Mouse (Mus musculus): ENCODE results near the gene Elovl3. TPM values are rescaled to one million over a fixed set of nuclear protein-coding genes. Genes with fewer than 3 reads are reported as not detected.
"Not testable (repeated sequence)": the region's sequence is repeated elsewhere in the genome, so short reads cannot be mapped to it uniquely, and the experiment has no call there.

Gene Elovl3
- polyA plus RNA-seq, 1 experiment = not detected

DNA sequence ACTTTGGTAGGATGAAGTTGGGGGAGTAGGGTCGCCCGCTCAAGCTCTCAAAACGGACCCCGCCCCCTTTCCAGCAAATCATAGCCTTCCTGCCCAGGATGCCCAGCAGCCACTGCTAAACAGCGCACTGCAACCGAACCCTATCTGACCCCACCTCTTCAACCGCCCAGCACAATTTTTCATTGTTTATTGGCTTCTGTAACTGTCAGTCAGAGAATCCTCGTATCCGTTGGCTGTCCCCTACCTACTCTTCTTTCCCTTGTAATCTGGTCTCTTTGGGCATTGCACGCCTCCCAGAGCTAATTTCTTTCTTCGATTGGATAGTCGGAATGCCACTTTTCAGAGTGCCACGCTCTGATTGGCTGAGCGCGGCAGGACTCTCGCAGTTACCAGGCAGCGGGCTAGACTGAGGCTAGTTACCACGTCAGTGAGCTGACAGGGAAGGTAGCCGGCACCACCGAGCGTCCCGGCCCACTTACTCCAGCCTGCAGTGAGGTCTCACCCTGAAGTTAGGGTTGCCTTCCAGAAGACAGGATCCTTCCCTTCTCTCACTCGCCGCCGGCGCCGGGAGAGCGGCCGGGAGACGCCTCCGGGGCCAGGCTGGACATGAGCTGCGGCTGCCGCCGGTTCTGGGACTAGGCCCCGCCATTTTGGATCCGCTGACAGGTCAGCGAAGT lies 20.6 kb downstream of the Elovl3 start, which contains the start of gene Gbf1:
Gene Gbf1 (plus strand): TSS at position 383 of the 677 bp plus-strand sequence.
- Histone ChIP-seq H3K4me1 (ENCODE audit: control insufficient read depth, insufficient read depth, low read length) (peaks cover 6% of the 10 kb centered on the region; the same call in 1 of the 2 replicates), H3K27ac (ENCODE audit: insufficient read depth, low read length) (no peak within 1 kb of the TSS), H3K4me3 (ENCODE audit: insufficient read depth, low read length) (peak within 1 kb of the TSS; percentile 96)
- TF ChIP-seq CTCF (IDR thresholded peaks at IDR 0.05; ENCODE audit: borderline replicate concordance, insufficient read depth, low read length) = no peak
- TF ChIP-seq POLR2A (IDR thresholded peaks at IDR 0.05; ENCODE audit: low read depth, low read length) = peak; percentile 91

DNA sequence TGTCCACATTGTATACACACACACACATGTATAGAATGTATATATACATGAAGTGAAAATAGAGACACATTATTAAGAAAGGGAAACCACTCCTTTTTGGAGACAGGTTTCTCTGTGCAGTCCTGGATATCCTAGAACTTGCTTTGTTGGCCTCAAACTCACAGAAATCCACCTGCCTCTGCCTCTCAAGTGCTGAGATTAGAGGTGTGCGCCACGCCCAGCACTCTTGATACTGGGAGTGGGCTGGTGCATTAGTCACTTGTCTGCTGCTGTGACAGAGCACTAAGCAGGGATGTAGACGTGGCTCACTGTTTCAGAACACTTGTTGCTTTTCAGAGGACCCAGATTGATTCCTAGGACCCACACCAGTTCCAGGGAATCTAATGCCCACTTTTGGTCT lies 34.3 kb downstream of the Elovl3 start:
- TF ChIP-seq CTCF (IDR thresholded peaks at IDR 0.05; ENCODE audit: borderline replicate concordance, insufficient read depth, low read length) (no peak), POLR2A (IDR thresholded peaks at IDR 0.05; ENCODE audit: low read depth, low read length) (no peak)
- no peaks in the 10 kb centered on the region for H3K4me1 ChIP-seq (ENCODE audit: control insufficient read depth, insufficient read depth, low read length)

DNA sequence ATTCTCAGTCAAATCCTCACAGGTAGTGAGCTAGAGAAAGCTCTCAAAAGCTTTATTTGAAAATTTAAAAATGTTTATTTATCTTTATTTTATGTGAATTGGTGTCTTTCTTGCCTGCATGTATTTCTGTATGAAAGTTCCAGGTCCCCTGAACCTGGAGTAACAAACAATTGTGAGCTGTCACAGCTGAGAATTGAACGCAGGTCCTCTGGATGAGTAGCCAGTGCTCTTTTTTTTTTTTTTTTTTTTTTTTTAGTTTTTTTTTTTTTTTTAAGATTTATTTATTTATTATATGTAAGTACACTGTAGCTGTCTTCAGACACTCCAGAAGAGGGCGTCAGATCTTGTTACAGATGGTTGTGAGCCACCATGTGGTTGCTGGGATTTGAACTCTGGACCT lies 35.5 kb downstream of the Elovl3 start:
- not testable (repeated sequence) for H3K27ac ChIP-seq (ENCODE audit: insufficient read depth, low read length); H3K4me1 ChIP-seq (ENCODE audit: control insufficient read depth, insufficient read depth, low read length); H3K4me3 ChIP-seq (ENCODE audit: insufficient read depth, low read length)

More for the DNA sequence above, 34.3 kb downstream of the Elovl3 start:
- Histone ChIP-seq H3K4me3 (ENCODE audit: insufficient read depth, low read length) (no peak overlapping the region), H3K27ac (ENCODE audit: insufficient read depth, low read length) (no peak overlapping the region)

DNA sequence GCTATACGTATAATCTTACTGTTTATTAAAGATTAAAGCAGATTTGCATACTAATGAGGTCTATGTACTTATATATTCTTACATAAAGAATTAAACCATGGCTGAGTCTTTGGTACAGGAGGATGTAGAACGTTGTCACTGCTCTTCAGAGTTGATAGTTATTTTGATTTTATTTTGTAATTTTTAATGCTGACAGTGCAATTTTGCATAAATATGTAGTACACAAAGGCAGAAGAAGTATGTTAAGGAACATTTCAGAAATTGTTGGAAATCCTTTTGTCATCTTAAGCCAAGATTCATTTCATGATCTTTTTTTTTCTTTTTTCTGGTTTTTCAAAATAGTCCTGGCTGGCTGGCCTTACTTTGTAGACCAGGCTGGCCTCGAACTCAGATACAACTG lies 37.7 kb downstream of the Elovl3 start:
- no peak for TF ChIP-seq CTCF (IDR thresholded peaks at IDR 0.05; ENCODE audit: borderline replicate concordance, insufficient read depth, low read length)
- Histone ChIP-seq H3K4me1 (ENCODE audit: control insufficient read depth, insufficient read depth, low read length) (peaks cover 5% of the 10 kb centered on the region), H3K27ac (ENCODE audit: insufficient read depth, low read length) (no peak overlapping the region), H3K4me3 (ENCODE audit: insufficient read depth, low read length) (no peak overlapping the region)

DNA sequence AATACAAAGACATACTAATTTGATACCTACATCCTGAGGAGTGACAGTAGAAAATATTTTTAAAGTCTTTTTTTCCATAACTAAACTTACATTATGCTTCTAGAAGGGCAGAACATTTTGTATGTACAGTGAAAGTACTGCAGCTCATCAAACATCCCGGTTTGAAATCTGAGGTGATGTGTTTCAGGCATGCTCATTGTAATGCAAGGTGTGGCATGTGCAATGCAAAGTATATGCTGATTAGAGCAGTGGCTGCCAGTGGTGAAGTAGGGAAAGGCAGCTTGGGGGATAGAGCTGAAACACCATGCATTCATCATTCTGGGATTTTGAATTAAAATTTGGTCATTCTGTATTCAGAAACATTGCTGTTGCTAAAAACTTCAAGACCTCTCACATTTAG lies 38.2 kb downstream of the Elovl3 start:
- Histone ChIP-seq H3K4me3 (ENCODE audit: insufficient read depth, low read length) (no peak overlapping the region), H3K4me1 (ENCODE audit: control insufficient read depth, insufficient read depth, low read length) (peaks cover 5% of the 10 kb centered on the region), H3K27ac (ENCODE audit: insufficient read depth, low read length) (no peak overlapping the region)
- TF ChIP-seq POLR2A (IDR thresholded peaks at IDR 0.05; ENCODE audit: low read depth, low read length) (no peak), CTCF (IDR thresholded peaks at IDR 0.05; ENCODE audit: borderline replicate concordance, insufficient read depth, low read length) (no peak)

DNA sequence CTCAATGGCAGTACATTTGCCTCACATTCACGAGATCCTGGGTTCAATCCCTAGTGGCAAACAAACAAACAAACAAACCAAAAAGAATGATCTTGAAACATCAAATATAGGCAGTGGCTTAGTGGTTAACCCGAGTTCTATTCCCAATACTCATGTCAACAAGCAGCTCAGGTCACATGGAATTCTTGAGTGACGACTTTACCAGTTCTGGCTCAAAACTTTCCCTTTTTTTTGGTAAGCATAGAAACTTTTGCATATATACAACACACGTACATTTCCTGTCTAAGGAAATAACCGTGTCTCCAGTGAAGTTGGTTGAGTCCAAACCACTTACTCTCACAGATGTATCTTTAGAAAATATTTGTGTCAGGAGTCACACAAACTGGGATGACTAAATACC lies 40.8 kb downstream of the Elovl3 start:
- TF ChIP-seq POLR2A (IDR thresholded peaks at IDR 0.05; ENCODE audit: low read depth, low read length) = no peak
- no peak for TF ChIP-seq CTCF (IDR thresholded peaks at IDR 0.05; ENCODE audit: borderline replicate concordance, insufficient read depth, low read length)
- peak overlapping the region; percentile 60 for H3K27ac ChIP-seq (ENCODE audit: insufficient read depth, low read length)
- H3K4me1 ChIP-seq (ENCODE audit: control insufficient read depth, insufficient read depth, low read length) = peaks cover 5% of the 10 kb centered on the region
- H3K4me3 ChIP-seq (ENCODE audit: insufficient read depth, low read length) = no peak overlapping the region

DNA sequence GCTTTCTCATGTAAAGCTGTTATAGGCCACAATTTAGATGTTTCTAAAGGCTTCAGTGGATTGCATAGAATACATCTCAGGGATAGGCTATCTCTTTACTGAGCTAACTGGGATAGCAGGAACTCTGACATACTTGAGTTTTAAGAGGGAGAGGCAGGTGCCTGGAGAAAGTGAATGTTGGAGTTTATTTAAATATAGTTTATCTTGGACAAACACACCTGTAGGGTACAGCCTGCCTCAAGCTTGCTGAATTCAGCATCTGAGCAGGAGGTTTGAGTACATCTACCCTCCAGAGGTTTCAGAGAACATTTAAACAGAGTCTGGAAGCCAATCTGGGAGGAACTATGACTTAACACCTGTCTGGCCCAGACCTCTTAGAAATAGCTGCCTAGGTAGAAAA lies 43.5 kb downstream of the Elovl3 start:
- Histone ChIP-seq H3K4me1 (ENCODE audit: control insufficient read depth, insufficient read depth, low read length) (peaks cover 5% of the 10 kb centered on the region), H3K27ac (ENCODE audit: insufficient read depth, low read length) (no peak overlapping the region), H3K4me3 (ENCODE audit: insufficient read depth, low read length) (no peak overlapping the region)
- TF ChIP-seq POLR2A (IDR thresholded peaks at IDR 0.05; ENCODE audit: low read depth, low read length) (no peak), CTCF (IDR thresholded peaks at IDR 0.05; ENCODE audit: borderline replicate concordance, insufficient read depth, low read length) (no peak)

DNA sequence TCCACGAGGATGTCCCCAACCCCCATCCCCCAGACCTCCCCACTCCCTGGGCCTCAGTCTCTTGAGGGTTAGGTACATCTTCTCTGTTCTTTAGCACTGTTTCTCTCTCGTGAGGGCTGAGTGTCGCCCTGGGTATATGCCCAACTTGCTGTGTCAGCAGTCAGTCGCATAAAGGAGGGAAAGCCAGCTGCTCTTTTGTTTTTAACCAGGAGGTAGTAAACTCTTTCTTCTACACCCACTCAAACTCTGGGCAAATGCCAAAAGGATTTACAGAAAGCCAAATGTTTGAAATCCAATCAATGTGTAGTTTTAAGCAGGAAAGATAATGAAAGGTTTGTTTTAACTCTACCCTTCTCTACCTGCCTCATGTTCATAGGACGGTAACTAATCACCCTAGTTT lies 45.3 kb downstream of the Elovl3 start:
- Histone ChIP-seq H3K4me3 (ENCODE audit: insufficient read depth, low read length) (no peak overlapping the region), H3K27ac (ENCODE audit: insufficient read depth, low read length) (no peak overlapping the region), H3K4me1 (ENCODE audit: control insufficient read depth, insufficient read depth, low read length) (peaks cover 3% of the 10 kb centered on the region; the same call in 1 of the 2 replicates)
- TF ChIP-seq POLR2A (IDR thresholded peaks at IDR 0.05; ENCODE audit: low read depth, low read length) = no peak
- TF ChIP-seq CTCF (IDR thresholded peaks at IDR 0.05; ENCODE audit: borderline replicate concordance, insufficient read depth, low read length) = no peak

DNA sequence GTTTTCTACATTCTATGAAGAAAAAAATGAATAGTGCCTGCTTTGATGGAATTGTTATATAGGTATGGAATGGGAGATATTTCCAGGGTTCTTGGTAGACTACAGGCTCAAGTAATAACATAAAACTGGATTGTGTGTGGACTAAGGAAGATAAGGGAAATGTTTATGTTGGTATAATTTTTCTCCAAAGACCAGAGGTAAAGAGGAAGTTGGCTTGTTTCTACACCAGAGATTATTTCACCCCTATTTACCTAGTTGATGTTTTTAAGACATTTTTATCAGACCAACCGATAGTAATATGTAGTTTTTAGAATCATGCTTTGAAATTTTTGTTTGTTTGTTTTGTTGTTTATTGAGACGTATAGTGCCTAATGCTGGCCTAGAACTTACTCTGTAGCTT lies 48.6 kb downstream of the Elovl3 start:
- no peak overlapping the region for H3K4me3 ChIP-seq (ENCODE audit: insufficient read depth, low read length)
- no peaks in the 10 kb centered on the region for H3K4me1 ChIP-seq (ENCODE audit: control insufficient read depth, insufficient read depth, low read length)
- TF ChIP-seq CTCF (IDR thresholded peaks at IDR 0.05; ENCODE audit: borderline replicate concordance, insufficient read depth, low read length) = no peak
- TF ChIP-seq POLR2A (IDR thresholded peaks at IDR 0.05; ENCODE audit: low read depth, low read length) = no peak
- H3K27ac ChIP-seq (ENCODE audit: insufficient read depth, low read length) = no peak overlapping the region

DNA sequence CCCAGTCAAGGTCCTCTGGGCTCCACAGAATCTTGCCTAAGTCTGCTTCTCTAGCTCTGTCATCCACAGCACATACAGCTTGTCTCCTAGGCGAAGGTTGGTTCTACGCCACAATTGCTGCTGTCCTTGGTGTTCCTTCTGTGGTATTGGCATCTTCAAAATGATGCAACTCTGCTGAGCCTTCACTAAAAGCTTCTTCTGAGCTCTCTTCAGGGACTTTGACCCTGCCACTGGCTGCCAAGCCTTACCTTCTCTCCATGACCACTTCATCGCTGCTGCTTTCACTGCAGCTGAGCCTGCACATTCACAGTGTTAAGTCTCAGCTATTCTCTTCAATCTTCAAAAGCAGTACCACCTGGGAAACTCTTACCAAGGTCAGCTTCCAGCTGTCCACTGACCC lies 50.5 kb downstream of the Elovl3 start:
- no peak for TF ChIP-seq CTCF (IDR thresholded peaks at IDR 0.05; ENCODE audit: borderline replicate concordance, insufficient read depth, low read length)
- no peak for TF ChIP-seq POLR2A (IDR thresholded peaks at IDR 0.05; ENCODE audit: low read depth, low read length)
- peaks cover 2% of the 10 kb centered on the region; the same call in 1 of the 2 replicates for H3K4me1 ChIP-seq (ENCODE audit: control insufficient read depth, insufficient read depth, low read length)
- no peak overlapping the region for H3K27ac ChIP-seq (ENCODE audit: insufficient read depth, low read length)
- no peak overlapping the region for H3K4me3 ChIP-seq (ENCODE audit: insufficient read depth, low read length)

Other genes with a start within 250 kb of the Elovl3 start
- gene Armh3, start 133.4 kb upstream of the Elovl3 start, polyA plus RNA-seq (2011; ENCODE audit: insufficient read length, low read depth, missing spikeins) = 10.5 and 15.3 TPM in 2 replicates
- 4.7 and 5.4 TPM in 2 replicates for gene Hps6, start 128.4 kb upstream of the Elovl3 start, polyA plus RNA-seq (2011; ENCODE audit: insufficient read length, low read depth, missing spikeins)
- gene Pprc1, start 87.0 kb upstream of the Elovl3 start, polyA plus RNA-seq (2011; ENCODE audit: insufficient read length, low read depth, missing spikeins) = 46.9 and 58.0 TPM in 2 replicates
- gene Ldb1, start 86.7 kb upstream of the Elovl3 start, polyA plus RNA-seq (2011; ENCODE audit: insufficient read length, low read depth, missing spikeins) = 116 and 124 TPM in 2 replicates
- 56.2 and 57.1 TPM in 2 replicates for gene Nolc1, start 56.0 kb upstream of the Elovl3 start, polyA plus RNA-seq (2011; ENCODE audit: insufficient read length, low read depth, missing spikeins)
- gene Pitx3, start 16.4 kb downstream of the Elovl3 start, polyA plus RNA-seq (2011; ENCODE audit: insufficient read length, low read depth, missing spikeins) = not detected in 2 replicates
- gene Gbf1, start 20.6 kb downstream of the Elovl3 start, polyA plus RNA-seq (2011; ENCODE audit: insufficient read length, low read depth, missing spikeins) = 64.8 and 86.4 TPM in 2 replicates
- 42.3 and 44.8 TPM in 2 replicates for gene Nfkb2, start 172.4 kb downstream of the Elovl3 start, polyA plus RNA-seq (2011; ENCODE audit: insufficient read length, low read depth, missing spikeins)
- 1.5 and 2.7 TPM in 2 replicates for gene Psd, start 195.3 kb downstream of the Elovl3 start, polyA plus RNA-seq (2011; ENCODE audit: insufficient read length, low read depth, missing spikeins)
- gene Fbxl15, start 196.3 kb downstream of the Elovl3 start, polyA plus RNA-seq (2011; ENCODE audit: insufficient read length, low read depth, missing spikeins) = 3.2 and 3.9 TPM in 2 replicates
- 62.4 and 67.7 TPM in 2 replicates for gene Cuedc2, start 206.8 kb downstream of the Elovl3 start, polyA plus RNA-seq (2011; ENCODE audit: insufficient read length, low read depth, missing spikeins)
- gene Mfsd13a, start 209.2 kb downstream of the Elovl3 start, polyA plus RNA-seq (2011; ENCODE audit: insufficient read length, low read depth, missing spikeins) = 1.3 and 1.6 TPM in 2 replicates
- gene 2310034G01Rik, start 218.4 kb downstream of the Elovl3 start, polyA plus RNA-seq (2011; ENCODE audit: insufficient read length, low read depth, missing spikeins) = 0.48 and 0.51 TPM in 2 replicates